Mouse (Mus musculus): Measurements from ENCODE around the gene Ap1g2. TPM values are rescaled to one million over a fixed set of nuclear protein-coding genes. Genes with fewer than 3 reads are reported as not detected.

The Ap1g2 gene
- polyA plus RNA-seq, 1 experiment from 2014 or later, result 18.5 TPM

DNA sequence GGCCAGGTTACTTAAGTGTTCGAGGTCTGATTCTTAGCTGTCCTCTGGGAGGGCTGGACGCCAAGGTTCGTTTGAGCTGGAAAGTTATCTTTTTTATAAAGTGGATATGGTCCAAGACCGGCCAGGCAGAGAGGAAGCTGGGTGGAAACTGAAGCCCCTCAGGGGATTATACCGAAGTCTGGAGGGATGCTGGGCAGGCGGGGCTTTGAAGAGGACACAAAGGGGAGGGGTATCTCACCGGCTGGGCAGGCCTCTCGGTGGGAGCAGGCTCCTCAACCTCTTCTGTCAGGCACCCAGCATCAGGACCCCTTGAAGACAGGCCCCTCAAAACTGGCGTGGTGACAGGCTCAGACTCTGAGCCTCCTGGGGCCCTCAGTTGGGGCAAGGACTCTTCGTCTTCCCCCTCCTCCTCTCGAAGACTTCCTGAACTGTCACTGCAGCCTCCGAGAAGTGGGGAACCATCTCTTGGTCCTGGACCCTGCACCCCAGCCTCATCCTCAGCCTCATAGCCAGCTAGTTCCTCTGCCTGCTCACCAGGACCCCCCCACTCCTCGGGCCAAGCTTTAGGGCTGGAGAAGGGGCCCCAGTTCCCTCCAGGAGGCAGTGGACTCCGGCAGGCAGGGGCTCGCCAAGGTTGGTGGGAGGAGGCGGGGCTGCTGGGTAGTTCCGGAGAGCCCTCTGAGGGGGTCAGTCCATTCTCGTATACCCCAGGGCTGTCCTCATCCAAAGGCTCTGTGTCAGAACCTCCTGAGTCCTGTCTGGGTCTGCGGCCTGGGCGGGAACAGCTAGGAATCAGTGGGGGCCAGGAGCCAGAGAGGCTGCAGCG lies 2.9 kb upstream of the Ap1g2 start:
- no peaks in the 10 kb centered on the region for H3K36me3 ChIP-seq (replicated peaks)
- H3K27ac ChIP-seq, result peak overlapping the region; percentile 65
- peaks cover 76% of the 10 kb centered on the region for H3K27me3 ChIP-seq (ENCODE audit: poor library complexity, severe bottlenecking)
- DNase-seq (ENCODE audit: extremely low spot score, low spot score), result no peak
- peak overlapping the region; percentile 30; the same call in 1 of the 2 replicates for H3K4me3 ChIP-seq
- H3K9me3 ChIP-seq, result no peaks in the 10 kb centered on the region
- 14% methylated on average over 21 of the region's 21 CpGs for WGBS
- H3K4me1 ChIP-seq, result peaks cover 69% of the 10 kb centered on the region

- peak overlapping the region; percentile 30; the same call in 1 of the 2 replicates for H3K4me3 ChIP-seq
- H3K4me1 ChIP-seq, result peaks cover 60% of the 10 kb centered on the region
- peaks cover 67% of the 10 kb centered on the region for H3K27me3 ChIP-seq (ENCODE audit: poor library complexity, severe bottlenecking)
- 40% methylated on average over 9 of the region's 9 CpGs for WGBS
- no peak for DNase-seq (ENCODE audit: extremely low spot score, low spot score)
- no peaks in the 10 kb centered on the region for H3K36me3 ChIP-seq (replicated peaks)
- H3K27ac ChIP-seq, result peak overlapping the region; percentile 31
- no peaks in the 10 kb centered on the region for H3K9me3 ChIP-seq
Observed at GRCm38 (mm10) chr14:55108202-55108870, 1.9 kb upstream of the Ap1g2 start.

- no peak for DNase-seq (ENCODE audit: extremely low spot score, low spot score)
- WGBS, result 72% methylated on average over 8 of the region's 8 CpGs
- Histone ChIP-seq H3K27ac (no peak overlapping the region), H3K27me3 (ENCODE audit: poor library complexity, severe bottlenecking) (peaks cover 54% of the 10 kb centered on the region), H3K4me1 (peaks cover 59% of the 10 kb centered on the region), H3K36me3 (replicated peaks) (0 out of 2 replicates have a peak, but pooled peaks cover 5% of the 10 kb centered on the region), H3K9me3 (no peaks in the 10 kb centered on the region), H3K4me3 (peak overlapping the region; percentile 60)
Observed at GRCm38 (mm10) chr14:55106990-55107389, 597 bp upstream of the Ap1g2 start.

DNA sequence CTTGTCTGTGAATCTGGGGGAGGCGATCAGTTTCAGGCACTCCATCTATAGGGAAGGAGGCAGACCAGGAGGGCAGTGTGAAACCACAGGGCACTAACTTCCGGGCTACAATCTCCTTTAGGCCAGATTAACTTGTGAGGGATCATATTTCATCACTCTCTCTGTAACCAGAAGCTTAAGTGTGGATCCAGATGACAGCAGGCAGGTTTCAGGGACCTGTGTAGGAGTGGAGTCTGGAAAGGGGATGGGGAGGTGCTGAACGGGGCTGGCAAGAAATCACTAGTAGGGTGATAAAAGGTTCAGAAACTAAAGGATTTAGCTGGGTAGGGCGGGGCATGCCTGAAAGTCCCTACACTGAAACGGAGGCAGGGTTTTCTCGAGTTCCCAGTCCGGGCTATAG lies 1.0 kb downstream of the Ap1g2 start:
- H3K36me3 ChIP-seq (replicated peaks), result peaks cover 8% of the 10 kb centered on the region; the same call in 1 of the 2 replicates
- peak overlapping the region; percentile 60 for H3K4me3 ChIP-seq
- DNase-seq (ENCODE audit: extremely low spot score, low spot score), result no peak
- no peaks in the 10 kb centered on the region for H3K9me3 ChIP-seq
- 2% methylated on average over 7 of the region's 7 CpGs for WGBS
- peak overlapping the region; percentile 86 for H3K27ac ChIP-seq
- peaks cover 58% of the 10 kb centered on the region for H3K4me1 ChIP-seq
- H3K27me3 ChIP-seq (ENCODE audit: poor library complexity, severe bottlenecking), result peaks cover 38% of the 10 kb centered on the region

DNA sequence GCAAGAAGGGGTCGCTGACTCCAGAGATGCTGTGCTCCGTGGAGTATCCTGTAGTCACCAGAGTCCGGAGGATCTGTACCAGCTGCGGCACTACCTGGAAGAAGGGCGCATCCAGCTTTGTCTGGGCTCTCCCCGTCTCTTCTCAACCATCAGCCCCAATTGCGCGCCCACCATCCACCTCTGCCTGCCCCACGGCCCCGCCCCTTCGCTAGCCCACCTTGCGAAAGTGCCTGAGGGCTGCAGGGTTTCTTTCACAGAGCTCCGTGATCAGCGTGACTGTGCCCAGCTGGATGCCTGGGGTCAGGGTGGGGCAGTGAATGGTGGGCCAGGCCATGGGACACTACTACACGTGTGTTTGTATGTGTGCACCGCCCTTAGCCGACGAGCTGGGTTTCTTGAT lies 2.0 kb downstream of the Ap1g2 start:
- no peak overlapping the region for H3K4me3 ChIP-seq
- H3K9me3 ChIP-seq, result no peaks in the 10 kb centered on the region
- H3K36me3 ChIP-seq (replicated peaks), result peaks cover 10% of the 10 kb centered on the region; the same call in 1 of the 2 replicates
- WGBS, result 85% methylated on average over 18 of the region's 18 CpGs
- peaks cover 48% of the 10 kb centered on the region for H3K4me1 ChIP-seq
- no peak for DNase-seq (ENCODE audit: extremely low spot score, low spot score)
- no peak overlapping the region for H3K27ac ChIP-seq
- H3K27me3 ChIP-seq (ENCODE audit: poor library complexity, severe bottlenecking), result peaks cover 28% of the 10 kb centered on the region

GRCm38 (mm10) chr14:55102253-55102785 lies 4.1 kb downstream of the Ap1g2 start:
- WGBS, result 93% methylated on average over 15 of the region's 15 CpGs
- no peak overlapping the region for H3K27ac ChIP-seq

GRCm38 (mm10) chr14:55101592-55101991 lies 4.8 kb downstream of the Ap1g2 start:
- peak; percentile 60 for DNase-seq (ENCODE audit: extremely low spot score, low spot score)
- peaks cover 33% of the 10 kb centered on the region for H3K4me1 ChIP-seq
- no peak overlapping the region for H3K27ac ChIP-seq
- H3K27me3 ChIP-seq (ENCODE audit: poor library complexity, severe bottlenecking), result 0 out of 2 replicates have a peak, but pooled peaks cover 3% of the 10 kb centered on the region
- WGBS, result 58% methylated on average over 4 of the region's 4 CpGs
- no peaks in the 10 kb centered on the region for H3K9me3 ChIP-seq
- no peak overlapping the region for H3K4me3 ChIP-seq
- H3K36me3 ChIP-seq (replicated peaks), result peaks cover 34% of the 10 kb centered on the region

More at GRCm38 (mm10) chr14:55102253-55102785, 4.1 kb downstream of the Ap1g2 start:
- no peak overlapping the region for H3K4me3 ChIP-seq
- no peak for DNase-seq (ENCODE audit: extremely low spot score, low spot score)
- H3K27me3 ChIP-seq (ENCODE audit: poor library complexity, severe bottlenecking), result peaks cover 7% of the 10 kb centered on the region
- peaks cover 33% of the 10 kb centered on the region for H3K4me1 ChIP-seq
- H3K9me3 ChIP-seq, result no peaks in the 10 kb centered on the region
- H3K36me3 ChIP-seq (replicated peaks), result peaks cover 30% of the 10 kb centered on the region

DNA sequence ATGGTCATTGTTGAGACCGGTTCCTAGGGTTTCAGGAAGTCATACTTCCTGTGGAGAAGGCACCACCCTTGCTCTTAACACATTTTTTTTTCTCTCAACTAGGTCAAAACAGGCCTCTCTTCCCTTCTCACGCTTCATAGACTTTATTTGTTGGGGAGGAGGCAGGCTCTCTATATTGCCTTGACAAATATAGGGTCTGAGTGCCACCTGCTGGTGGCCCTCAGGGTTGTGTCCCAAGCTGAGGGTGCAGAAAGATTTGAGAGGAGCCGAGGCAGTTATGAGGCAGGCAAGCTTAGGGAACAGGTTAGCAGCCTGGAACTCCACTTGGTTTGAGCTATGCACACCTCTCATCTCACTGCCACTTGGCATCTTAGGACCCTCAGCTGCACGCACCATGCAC lies 8.3 kb downstream of the Ap1g2 start:
- 71% methylated on average over 4 of the region's 4 CpGs for WGBS
- Histone ChIP-seq H3K4me3 (no peak overlapping the region), H3K27me3 (ENCODE audit: poor library complexity, severe bottlenecking) (0 out of 2 replicates have a peak, but pooled peaks cover 3% of the 10 kb centered on the region), H3K4me1 (peaks cover 42% of the 10 kb centered on the region), H3K36me3 (replicated peaks) (peaks cover 34% of the 10 kb centered on the region), H3K27ac (no peak overlapping the region), H3K9me3 (no peaks in the 10 kb centered on the region)
- DNase-seq (ENCODE audit: extremely low spot score, low spot score), result no peak

GRCm38 (mm10) chr14:55097646-55098045 lies 8.7 kb downstream of the Ap1g2 start:
- 0 out of 2 replicates have a peak overlapping the region, but pooled peaks have one; percentile 51 for H3K27ac ChIP-seq

GRCm38 (mm10) chr14:55096573-55097087 lies 9.8 kb downstream of the Ap1g2 start:
- WGBS, result 57% methylated on average over 9 of the region's 9 CpGs
- no peak for DNase-seq (ENCODE audit: extremely low spot score, low spot score)
- H3K27me3 ChIP-seq (ENCODE audit: poor library complexity, severe bottlenecking), result 0 out of 2 replicates have a peak, but pooled peaks cover 3% of the 10 kb centered on the region
- H3K9me3 ChIP-seq, result no peaks in the 10 kb centered on the region
- H3K36me3 ChIP-seq (replicated peaks), result peaks cover 29% of the 10 kb centered on the region
- peak overlapping the region; percentile 13; the same call in 1 of the 2 replicates for H3K27ac ChIP-seq
- peaks cover 48% of the 10 kb centered on the region for H3K4me1 ChIP-seq
- H3K4me3 ChIP-seq, result peak overlapping the region; percentile 22; the same call in 1 of the 2 replicates

More at GRCm38 (mm10) chr14:55097646-55098045, 8.7 kb downstream of the Ap1g2 start:
- 71% methylated on average over 10 of the region's 10 CpGs for WGBS
- DNase-seq (ENCODE audit: extremely low spot score, low spot score), result no peak
- no peaks in the 10 kb centered on the region for H3K9me3 ChIP-seq
- peaks cover 42% of the 10 kb centered on the region for H3K4me1 ChIP-seq
- H3K27me3 ChIP-seq (ENCODE audit: poor library complexity, severe bottlenecking), result 0 out of 2 replicates have a peak, but pooled peaks cover 3% of the 10 kb centered on the region
- H3K4me3 ChIP-seq, result no peak overlapping the region
- H3K36me3 ChIP-seq (replicated peaks), result peaks cover 34% of the 10 kb centered on the region

GRCm38 (mm10) chr14:55095671-55096070 lies 10.7 kb downstream of the Ap1g2 start:
- H3K4me1 ChIP-seq, result peaks cover 57% of the 10 kb centered on the region
- no peaks in the 10 kb centered on the region for H3K9me3 ChIP-seq
- DNase-seq (ENCODE audit: extremely low spot score, low spot score), result no peak
- peak overlapping the region; percentile 98 for H3K27ac ChIP-seq
- 70% methylated on average over 12 of the region's 12 CpGs for whole genome bisulfite sequencing
- peak overlapping the region; percentile 73 for H3K4me3 ChIP-seq
- peaks cover 27% of the 10 kb centered on the region for H3K36me3 ChIP-seq (replicated peaks)
- 0 out of 2 replicates have a peak, but pooled peaks cover 3% of the 10 kb centered on the region for H3K27me3 ChIP-seq (ENCODE audit: poor library complexity, severe bottlenecking)

DNA sequence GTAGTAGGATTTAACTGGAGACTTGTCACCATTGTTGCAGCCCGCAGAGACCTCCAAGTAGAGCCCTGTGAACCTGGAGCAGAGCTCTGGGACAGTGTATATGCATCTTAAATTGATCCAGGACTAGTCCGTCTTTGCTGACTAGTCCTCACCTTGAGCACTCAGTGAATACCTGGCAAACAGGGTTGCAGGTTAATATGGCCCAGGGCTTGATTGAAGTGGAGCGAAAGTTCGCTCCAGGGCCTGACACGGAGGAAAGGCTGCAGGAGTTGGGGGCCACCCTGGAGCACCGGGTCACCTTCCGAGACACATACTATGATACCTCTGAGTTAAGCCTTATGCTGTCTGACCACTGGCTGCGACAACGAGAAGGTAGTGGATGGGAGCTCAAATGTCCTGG lies 11.1 kb downstream of the Ap1g2 start:
- 0 out of 2 replicates have a peak, but pooled peaks cover 5% of the 10 kb centered on the region for H3K27me3 ChIP-seq (ENCODE audit: poor library complexity, severe bottlenecking)
- peaks cover 61% of the 10 kb centered on the region for H3K4me1 ChIP-seq
- peak overlapping the region; percentile 98 for H3K27ac ChIP-seq
- H3K36me3 ChIP-seq (replicated peaks), result peaks cover 26% of the 10 kb centered on the region
- WGBS, result 58% methylated on average over 9 of the region's 9 CpGs
- DNase-seq (ENCODE audit: extremely low spot score, low spot score), result no peak
- no peaks in the 10 kb centered on the region for H3K9me3 ChIP-seq
- peak overlapping the region; percentile 73 for H3K4me3 ChIP-seq

Measured in forebrain, embryonic 10.5 days (tissue).